Mouse (Mus musculus): ENCODE measurements around the gene Slc25a12.
"Not testable (repeated sequence)": the region's sequence is repeated elsewhere in the genome, so short reads cannot be mapped to it uniquely, and the experiment has no call there.

Gene Slc25a12

DNA sequence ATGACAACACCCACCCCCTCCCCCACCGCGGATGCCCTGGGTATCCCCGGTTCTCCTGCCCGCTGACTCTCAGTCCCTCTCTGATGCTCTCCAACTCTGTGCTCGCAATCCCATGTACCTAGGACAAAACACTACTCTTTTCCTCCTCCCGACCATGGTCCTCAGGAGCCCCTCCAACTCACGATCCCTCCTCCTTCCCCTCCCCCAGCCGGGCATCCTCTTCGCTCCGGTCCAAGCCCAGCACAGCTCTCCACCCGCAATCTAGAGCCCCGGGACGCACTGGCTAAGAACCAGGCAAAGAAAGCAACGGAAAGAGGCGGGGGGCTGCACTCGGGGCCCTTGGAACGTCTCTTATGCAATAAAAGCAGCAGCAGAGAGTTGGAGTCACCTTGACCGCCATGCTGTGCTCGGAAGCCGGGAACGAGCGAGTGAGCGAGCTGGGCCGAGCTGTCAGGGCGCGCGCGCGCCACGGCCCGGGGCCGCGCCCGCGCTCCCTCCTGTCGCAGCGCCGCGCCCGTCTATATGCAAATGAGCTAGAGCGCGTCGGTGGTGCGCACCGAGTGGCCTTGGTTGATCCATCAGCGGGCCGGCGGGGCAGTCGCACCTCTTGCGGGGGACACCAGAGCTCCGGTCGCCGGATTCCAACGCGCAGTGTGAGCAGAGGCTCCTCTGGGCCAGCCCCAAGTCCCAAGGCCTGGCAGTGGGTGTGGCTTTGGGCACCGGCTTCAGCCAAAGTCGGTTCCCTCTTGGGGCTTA is at the start of gene Slc25a12:
Gene Slc25a12, minus strand, starts transcription at position 625 of the 756 bp plus-strand sequence.
- DNase-seq (ENCODE audit: low read depth in 1 of 2, low spot score in 2 of 2), result peak; percentile 55 to 70

DNA sequence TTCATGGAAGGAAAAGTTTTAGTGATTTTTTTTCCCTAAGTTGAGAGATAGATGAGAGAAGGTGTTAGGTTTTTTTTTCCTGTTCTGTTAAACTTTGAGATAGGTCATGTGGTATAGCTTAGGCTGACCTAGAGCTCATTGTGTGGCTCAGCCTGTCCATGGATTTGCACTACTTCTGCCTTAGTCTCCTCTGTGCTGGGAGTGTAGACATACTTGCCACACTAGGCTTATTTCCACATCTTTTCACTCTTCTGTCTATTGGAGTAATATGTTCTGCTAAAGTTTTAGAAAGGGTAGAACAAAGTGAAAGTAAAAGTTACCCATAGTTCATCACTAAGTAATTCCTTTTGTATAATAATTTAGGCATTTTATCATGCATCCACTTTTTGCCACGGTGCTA is 38.1 kb upstream of the Slc25a12 start:
- no peak for DNase-seq (ENCODE audit: low read depth in 1 of 2, low spot score in 2 of 2)

DNA sequence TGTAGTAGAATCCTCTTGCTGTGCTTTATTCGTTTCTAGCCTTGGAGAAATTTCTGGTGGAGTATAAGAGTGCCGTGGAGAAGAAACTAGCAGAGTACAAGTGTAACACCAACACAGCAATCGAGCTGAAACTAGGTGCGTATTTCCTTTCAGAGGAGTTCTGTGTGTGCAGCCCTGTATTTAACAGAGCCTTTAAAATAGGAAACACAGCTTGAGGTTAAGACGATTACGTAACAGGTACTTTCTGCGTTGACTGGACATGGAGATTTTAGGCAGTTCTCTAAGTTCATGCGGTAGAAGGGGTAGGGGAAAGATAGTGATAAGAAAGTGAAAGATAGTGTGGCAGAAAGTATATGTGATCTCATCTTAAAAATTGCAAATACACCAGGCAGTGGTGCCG is 22.3 kb upstream of the Slc25a12 start:
- peak in 1 of 2 experiments; percentile 12 for DNase-seq (ENCODE audit: low read depth in 1 of 2, low spot score in 2 of 2)

DNA sequence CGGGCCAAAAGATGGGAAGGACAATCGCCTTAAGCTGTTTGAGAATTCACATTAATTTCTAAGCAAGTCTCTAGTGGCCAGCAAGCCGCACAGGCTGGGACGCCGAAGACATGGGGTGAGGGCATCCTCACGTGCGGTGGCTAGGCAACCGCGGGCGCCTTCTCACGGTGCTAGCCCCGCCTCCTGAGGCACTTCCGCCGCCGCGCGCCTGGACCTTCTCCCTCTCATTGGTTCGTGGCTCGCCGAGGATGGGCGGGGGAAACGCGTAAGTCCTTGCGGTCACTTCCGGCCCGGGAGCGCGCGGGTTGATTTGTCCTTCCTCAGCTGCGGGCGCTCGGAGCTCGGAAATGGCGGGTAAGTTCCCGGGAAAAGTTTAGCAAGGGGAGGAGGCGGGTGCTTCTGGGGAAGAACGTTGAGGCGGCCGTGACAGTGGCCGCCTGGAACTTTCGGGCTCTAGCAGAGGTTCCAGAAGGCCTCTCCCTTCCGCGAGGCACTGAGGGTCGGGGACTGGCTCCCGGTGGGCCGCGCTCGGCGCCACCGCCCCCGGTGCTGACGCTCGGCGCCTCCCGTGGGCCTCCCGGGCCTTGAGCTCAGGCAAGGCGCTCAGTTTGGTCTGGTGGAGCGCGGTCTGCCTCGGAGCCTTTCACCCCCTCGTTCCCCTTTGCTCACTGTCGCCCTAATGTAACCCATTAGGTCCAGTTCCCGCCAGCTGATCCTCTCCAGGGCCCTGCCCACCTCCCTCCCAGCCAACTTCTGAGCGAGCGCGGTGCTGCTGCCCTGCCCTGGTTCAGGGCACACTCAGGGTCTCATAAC is 21.6 kb upstream of the Slc25a12 start, which contains the start of gene Hat1:
Gene Hat1, plus strand, starts transcription at position 8 of the 813 bp plus-strand sequence.
- DNase-seq (ENCODE audit: low read depth in 1 of 2, low spot score in 2 of 2), result peak; percentile 92 to 93

DNA sequence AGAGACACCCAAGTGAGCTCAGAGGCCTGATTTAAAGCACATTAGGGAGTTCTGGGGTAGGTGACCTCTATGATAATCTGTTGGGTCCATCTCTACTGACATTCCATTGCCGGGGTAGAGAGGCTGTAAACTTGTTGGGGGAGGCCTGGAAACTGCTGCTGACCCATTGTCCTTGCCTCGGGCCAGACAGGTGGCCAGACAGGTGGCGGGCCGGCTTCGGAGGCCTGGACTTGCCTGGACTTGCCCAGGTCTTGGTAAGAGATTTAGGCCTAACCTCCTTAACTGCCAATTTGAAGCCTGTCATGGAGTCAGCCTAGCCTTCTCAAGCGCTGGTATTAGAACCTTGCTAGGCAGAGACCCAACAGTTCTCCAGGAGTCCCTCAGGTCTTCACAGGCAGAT is 20.2 kb upstream of the Slc25a12 start:
- no peak for DNase-seq (ENCODE audit: low read depth in 1 of 2, low spot score in 2 of 2)

DNA sequence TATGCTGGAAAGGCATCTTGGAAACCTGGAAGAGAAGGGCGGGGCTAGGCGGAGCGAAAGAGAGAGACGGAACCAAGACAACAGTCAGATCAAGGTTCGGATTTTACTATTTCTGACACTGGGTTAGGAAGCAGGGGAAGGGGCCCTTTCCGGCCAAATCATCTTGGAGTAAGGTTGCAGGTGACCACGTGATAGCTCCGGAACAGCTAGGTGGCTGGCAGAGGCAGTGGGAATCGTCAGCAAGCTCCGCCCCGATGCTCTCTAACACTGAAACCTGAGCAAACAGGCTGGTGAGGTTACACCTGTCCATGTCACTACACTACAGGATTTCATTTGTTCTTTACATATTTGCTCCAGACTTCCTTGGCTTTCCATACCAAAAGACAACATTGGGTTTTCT is 16.3 kb upstream of the Slc25a12 start:
- no peak for DNase-seq (ENCODE audit: low read depth in 1 of 2, low spot score in 2 of 2)

DNA sequence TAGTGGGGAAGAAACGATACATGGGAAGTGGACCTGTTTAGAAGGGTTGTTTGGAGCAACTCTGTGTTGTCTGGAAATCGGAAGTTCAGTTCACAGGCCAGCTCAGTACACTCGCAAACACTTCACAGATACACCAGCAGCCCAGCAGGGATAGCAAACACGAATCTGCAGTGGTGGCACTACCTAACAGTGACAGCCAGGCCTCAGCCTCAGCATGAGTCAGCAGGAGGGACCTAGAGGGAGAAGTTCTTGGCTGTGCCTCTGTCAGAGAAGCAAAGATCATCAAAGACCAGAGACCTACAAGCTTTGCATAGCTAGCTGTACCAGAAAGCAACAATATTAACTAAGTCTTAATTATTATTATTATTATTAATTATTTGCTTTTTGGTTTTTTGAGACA is 14.4 kb upstream of the Slc25a12 start:
- DNase-seq (ENCODE audit: low read depth in 1 of 2, low spot score in 2 of 2), result no peak

DNA sequence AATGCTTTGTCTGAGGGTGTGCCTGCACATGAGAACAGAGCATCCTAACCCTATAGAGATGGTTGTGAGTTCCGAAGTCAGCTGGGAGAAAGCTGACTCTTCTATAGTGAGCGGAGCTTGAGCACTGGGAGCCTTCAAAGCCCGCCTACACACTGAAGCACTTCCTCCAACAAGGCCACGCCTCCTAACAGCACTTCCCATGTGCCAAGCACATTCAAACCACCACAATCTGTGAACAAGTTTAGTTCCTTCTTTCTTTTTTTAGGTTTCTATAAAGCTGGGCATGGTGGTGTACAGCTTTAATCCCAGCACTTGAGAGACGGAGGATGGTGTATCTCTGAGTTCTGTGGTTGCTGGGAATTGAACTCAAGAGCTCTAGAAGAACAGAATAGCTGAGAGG is 9.9 kb upstream of the Slc25a12 start:
- no peak for DNase-seq (ENCODE audit: low read depth in 1 of 2, low spot score in 2 of 2)

DNA sequence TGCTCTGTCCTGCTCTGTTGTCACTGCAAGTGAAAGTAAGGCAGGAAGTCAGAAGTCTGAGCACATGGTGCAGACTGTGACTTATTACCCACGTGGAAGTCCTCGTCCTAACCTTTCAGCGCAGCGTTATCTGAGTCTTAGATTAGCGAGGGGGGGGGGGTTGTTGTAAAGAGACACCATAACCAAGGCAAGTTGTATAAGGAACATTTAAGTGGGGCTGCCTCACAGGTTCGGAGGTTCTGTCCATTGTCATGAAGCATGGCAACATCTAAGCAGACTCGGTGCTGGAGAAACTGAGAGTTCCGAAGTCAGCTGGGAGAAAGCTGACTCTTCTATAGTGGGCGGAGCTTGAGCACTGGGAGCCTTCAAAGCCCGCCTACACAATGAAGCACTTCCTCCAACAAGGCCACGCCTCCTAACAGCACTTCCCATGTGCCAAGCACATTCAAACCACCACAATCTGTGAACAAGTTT is 8.9 kb upstream of the Slc25a12 start:
- no peak for DNase-seq (ENCODE audit: low read depth in 1 of 2, low spot score in 2 of 2)

DNA sequence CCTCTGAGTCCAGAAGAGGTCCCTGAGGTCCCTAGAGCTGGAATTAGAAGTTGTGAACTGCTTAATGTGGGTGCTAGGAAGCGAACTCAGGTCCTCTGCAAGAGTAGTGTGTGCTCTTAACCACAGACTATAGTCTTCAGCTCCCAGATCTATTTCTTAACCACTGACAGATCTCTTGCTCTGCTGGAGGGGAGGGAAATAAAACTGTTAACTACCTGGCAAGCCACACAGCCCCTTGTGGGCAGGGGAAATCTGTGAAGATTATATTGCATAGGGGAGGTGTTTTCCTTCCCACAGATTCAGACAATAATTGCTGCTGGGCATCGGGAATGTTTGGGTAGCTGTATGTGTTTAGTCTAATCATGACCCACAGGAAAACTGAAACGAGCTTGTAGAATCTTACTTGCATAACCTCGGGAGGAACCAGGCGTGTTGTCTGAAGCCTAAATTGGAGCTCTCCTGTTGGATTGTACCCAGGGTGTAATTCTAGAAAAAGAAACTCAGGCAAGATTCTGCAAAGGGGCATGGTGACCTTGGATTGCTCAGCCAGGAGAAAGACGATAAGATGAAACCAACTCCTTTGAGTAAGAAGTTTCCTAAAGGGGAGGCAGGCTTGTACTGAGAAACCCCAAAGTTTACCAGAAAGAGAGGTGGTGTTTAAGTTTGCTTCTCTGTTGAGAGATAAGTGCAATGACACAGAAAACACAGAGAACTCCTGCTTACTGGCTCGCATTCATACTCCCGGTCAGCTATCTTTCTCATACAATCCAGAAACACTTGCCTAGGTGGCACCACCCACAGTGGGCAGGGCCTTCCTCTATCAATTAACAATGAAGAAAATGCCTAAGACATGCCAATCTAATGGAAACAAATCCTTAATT is 7.0 kb upstream of the Slc25a12 start:
- DNase-seq (ENCODE audit: low read depth in 1 of 2, low spot score in 2 of 2), result no peak

DNA sequence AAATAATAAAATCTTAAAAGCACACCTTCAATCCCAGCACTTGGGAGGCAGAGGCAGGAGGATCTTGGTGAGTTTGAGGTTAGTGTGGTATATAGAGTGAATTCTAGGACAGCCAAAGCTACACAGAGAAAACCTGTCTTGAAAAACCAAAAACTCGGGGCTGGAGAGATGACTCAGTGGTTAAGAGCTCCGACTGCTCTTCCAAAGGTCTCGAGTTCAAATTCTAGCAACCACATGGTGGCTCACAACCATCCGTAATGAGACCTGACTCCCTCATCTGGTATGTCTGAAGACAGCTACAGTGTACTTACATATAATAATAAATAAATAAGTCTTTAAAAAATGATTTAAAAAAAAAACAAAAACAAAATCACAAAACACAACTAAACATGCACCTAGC is 4.7 kb upstream of the Slc25a12 start:
- DNase-seq (ENCODE audit: low read depth in 1 of 2, low spot score in 2 of 2), result not testable (repeated sequence)

DNA sequence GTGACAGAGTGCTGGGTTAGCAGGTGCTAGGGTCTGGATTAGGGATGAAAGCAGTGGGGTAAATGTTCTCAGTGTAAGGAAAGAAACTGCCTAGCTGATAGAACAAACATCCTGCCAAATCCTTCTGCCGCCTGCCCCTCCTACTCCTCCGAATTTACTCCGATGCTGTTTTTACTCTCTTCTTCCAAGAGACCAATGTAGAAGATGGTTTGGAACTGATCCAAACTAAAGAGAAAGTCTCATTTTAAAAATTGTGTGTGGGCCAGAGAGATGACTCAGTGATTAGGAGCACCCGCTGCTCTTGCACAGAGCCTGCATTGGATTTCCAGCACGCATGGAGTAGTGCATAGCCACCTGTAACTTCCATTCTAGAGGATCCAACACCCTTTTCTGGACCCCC is 4.2 kb upstream of the Slc25a12 start:
- DNase-seq (ENCODE audit: low read depth in 1 of 2, low spot score in 2 of 2), result no peak

DNA sequence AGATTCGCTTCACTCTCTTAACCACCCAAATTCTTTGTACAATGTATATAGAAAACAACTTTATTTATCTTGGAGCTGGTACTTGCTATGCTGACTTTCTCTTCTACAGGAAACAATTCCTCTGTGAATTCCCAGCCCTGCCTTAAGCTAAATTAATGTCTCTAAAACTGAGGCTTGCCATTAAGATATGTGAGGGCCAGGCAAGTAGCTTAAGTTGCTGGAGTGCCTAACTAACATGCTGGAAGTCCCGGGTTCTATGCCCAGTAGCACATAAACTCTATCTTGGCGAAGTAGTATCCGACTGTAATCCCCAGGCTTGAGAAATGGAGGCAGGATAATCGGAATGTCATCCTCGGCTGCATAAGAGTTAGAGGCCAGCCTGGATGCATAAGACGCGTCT is 537 bp upstream of the Slc25a12 start:
- no peak for DNase-seq (ENCODE audit: low read depth in 1 of 2, low spot score in 2 of 2)

DNA sequence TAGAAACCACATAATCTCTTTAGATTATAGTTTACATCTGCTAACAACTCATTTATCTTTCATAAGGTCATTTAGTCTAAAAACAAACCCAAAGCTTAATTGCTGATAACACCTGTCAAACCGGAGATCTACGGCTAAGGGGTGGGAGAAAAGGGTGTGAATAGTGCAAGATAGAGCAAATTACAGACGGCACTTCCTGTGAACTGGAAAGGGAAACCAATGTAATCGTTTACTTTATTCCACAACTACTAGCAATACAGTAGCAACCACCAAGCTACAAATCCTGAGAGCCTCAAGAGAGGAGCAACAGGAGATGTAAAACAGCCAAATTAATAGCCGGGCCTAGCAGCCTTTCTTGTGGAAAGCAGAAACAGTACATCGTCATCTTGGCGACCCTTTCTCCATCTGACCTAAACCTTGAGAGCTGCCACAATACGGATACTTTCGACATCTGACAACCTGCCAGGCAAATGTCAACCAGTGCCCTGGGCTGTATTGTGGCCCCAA is 878 bp downstream of the Slc25a12 start:
- DNase-seq (ENCODE audit: low read depth in 1 of 2, low spot score in 2 of 2), result no peak

DNA sequence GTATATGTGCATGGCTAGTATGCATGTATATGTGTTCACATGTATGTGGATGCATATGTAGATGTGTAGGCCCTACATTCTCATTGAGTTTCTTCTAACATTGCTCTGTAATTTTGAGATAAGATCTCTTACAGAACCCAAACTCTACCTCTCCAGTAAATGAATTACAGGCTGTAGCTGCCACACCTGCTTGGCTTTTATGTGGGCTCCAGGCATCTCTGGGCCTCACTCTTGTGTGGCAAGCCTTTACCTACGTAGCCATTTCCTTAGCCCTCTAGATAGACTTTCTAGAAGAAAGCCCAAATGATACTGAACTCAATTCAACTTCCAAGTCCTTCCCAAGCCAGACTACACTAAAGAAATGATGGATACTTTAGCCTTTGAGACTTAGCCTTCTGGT is 7.4 kb downstream of the Slc25a12 start:
- DNase-seq (ENCODE audit: low read depth in 1 of 2, low spot score in 2 of 2), result no peak

DNA sequence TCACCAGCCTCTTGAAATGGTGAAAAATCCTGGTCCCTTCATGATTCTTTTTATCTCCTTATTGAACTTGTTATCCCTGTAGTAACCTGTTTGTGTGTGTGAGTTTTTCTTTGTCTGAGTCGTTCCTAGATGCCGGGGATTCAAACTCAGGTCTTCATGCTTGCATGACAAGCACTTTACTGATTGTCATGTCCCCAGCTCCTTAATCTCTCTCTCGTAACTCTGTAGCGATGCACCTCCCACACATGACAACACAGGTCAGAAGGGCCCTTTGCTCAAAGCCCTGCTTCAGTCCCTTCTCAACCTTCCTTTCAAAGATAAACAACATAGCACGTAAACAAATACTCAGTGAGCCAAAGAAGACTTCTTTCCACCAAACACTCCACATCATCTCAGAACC is 9.2 kb downstream of the Slc25a12 start:
- DNase-seq (ENCODE audit: low read depth in 1 of 2, low spot score in 2 of 2), result no peak

DNA sequence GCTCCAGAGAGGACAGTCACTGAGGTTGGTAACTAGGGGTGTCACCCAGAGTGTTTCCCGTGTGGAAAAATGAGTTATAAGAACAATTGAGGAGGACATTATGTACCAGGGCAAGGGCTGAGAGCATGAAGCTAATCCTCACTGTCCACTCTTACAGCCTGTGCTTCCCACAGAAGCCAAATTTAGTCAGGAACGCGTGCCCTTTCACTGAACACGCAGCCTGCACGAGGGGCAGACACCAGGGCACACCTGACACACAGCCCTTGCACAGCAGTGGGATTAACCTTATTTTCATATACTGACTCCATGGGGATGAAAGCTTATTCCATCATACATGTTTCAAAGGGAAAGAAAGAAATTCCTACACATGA is 13.5 kb downstream of the Slc25a12 start:
- no peak for DNase-seq (ENCODE audit: low read depth in 1 of 2, low spot score in 2 of 2)

DNA sequence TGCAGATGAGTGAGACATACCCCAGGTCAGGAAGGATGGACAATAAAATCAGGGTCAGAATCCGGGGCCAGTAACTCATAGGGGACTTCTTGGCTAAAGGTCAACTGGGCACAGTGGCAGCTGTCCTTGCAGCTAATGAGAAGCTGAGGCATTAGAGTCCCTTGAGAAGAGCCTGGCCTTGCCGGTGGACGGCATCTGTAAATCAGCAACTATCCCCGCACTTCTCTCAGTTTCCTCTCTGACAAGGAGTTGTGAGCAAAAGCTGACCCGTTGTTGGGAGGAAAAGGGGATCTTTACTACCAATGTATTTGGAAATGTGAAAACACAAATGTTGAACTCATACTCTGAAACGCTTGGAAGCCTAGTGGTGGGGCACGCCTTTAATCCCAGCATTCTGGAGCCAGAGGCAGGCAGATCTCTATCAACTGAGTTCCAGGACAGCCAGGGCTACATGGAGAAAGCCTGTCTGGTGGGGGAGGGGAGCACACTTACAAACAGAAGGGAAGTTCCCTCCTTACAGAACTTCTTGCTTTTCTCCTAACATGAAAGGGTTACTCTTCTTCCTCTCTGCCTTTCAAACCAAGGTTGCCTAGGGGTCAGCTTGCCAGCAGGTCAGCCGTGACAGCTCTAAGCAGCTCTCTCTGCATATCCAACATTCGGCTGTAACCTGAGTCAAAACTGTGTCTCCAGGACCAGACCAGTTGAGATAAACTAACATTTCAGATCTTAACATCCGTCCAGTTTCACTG is 14.1 kb downstream of the Slc25a12 start:
- DNase-seq (ENCODE audit: low read depth in 1 of 2, low spot score in 2 of 2), result peak in 1 of 2 experiments; percentile 16

DNA sequence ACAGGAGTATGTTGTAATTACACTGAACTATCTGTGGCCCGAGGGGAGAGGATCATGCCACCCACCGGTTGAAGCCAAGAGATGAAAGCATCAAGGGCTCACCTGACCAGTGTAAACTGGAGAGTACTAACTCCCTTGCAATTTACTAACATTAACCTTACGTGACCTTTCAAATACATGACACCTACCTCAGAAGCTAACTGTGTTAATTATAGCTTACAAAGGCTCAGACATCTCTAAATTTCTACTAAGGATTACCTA is 15.9 kb downstream of the Slc25a12 start:
- no peak for DNase-seq (ENCODE audit: low read depth in 1 of 2, low spot score in 2 of 2)

DNA sequence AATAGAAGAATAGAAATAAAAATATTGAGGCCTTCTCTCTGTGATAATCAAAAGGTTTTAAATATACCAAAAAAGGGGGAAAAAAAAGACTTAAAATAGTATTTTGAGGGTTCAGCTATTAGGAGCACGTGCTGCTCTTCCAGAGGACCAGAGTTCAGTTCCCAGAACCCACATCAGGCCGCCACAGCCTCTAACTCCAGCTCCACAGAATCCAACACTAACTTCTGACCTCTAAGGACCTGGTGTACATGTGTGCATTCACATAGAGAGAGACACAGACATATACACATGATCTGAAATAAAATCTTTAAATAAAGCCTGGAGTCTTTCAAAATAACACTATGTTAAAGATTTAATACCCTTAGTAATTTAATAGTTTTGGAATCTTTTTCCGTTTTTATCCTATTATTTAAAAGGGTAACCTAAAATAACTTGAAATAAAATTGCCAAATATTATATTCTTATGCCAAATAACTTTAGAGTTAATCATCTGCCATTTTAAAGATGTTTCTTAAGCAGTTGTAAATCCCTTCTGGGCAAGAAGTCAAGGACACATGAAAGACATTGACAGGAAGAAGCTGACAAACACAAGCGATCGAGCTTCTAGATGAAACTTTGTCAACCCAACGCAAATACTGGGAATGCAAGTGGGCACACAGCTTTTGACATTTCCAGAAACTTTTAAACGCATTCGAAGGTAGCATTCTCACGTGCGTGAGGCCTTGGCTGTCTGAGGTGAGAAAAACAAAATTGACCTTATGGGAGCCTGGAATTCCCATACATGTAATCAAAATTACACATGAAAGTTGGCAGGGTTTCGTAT is 16.4 kb downstream of the Slc25a12 start:
- no peak for DNase-seq (ENCODE audit: low read depth in 1 of 2, low spot score in 2 of 2)
